Mouse (Mus musculus): Measurements from ENCODE around the gene Rce1. TPM values are rescaled to one million over a fixed set of nuclear protein-coding genes. Genes with fewer than 3 reads are reported as not detected.

The Rce1 gene
- total and polyA plus RNA-seq, 3 experiments = 43.1 to 67.8 TPM; not detected in 1

DNA sequence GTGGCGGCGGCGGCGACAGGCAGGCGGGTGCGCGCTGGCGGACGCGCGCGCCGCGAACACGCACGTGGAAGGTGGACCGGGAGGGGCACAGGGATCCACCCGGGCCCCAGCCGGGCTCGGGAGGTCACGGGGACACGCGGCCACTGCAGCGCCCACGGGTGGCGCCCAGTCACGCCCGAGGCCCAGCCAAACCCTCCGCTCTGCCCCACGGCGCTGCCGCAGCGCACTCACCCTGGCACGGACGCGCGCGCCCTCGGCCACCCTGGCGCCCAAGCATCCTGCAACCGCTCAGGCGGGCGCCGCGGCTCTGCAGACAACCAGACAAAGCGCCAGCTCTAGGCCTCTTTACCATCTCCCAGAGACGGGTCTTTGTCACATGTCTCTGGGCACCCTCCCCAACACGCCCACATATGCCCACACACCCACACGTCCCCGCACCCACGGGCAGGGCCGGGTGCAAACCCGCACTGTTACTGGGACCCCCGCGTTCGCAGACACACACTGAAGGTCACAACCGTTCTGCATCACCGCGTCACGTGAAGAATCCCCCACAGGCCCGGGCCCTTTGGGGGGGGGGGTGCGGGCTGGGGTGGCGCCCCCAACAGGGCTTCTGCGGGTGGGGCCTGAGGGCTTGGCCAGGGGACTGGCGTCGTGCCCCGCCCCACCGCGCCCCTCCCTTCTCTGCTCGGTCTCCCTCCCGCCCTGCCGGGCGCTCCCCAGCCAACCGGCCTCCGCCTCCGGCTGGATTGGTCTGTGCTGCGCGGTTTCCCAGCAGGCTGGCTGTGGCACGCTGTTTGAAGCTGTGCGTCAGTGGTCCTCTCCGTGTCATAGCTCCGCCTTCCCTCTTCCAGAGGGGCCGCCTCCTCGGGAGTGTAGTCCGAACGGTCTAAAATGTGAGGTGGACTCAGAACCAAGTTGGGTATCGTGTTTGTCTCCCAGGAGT, 10.0 kb downstream of the Rce1 start, which contains the start of gene Lrfn4:
Gene Lrfn4, minus strand, starts transcription at position 517 of the 943 bp plus-strand sequence.
- Histone ChIP-seq H3K9ac (ENCODE audit: control insufficient read depth, low read depth, low read length, poor library complexity, severe bottlenecking) (peak within 1 kb of the TSS; percentile 73), H3K9me3 (replicated peaks; ENCODE audit: insufficient read depth, low read length) (no peaks in the 10 kb centered on the region), H3K4me1 (ENCODE audit: control insufficient read depth in 1 of 2, insufficient read depth in 2 of 2, low read length in 2 of 2) (peaks cover 0 to 10% of the 10 kb centered on the region in 2 experiments; a peak in 2 of 4 replicates), H3K27me3 (ENCODE audit: control insufficient read depth in 1 of 2, insufficient read depth in 2 of 2, low read length in 2 of 2) (no peaks in the 10 kb centered on the region), H3K36me3 (ENCODE audit: control insufficient read depth in 1 of 2, insufficient read depth in 2 of 2, low read length in 2 of 2) (peaks cover 0 to 6% of the 10 kb centered on the region in 2 experiments; a peak in 2 of 4 replicates), H3K79me2 (ENCODE audit: control insufficient read depth, insufficient read depth, low read length, poor library complexity) (peaks cover 2% of the 10 kb centered on the region; the same call in 1 of the 2 replicates), H3K27ac (ENCODE audit: control insufficient read depth, low read depth, low read length) (peak within 1 kb of the TSS; percentile 26), H3K4me3 (ENCODE audit: control insufficient read depth in 1 of 2, insufficient read depth in 1 of 2, low read depth in 2 of 2, low read length in 2 of 2) (peak within 1 kb of the TSS; percentile 62 to 70)
- DNase-seq (ENCODE audit: low read depth, low spot score) = peak; percentile 93
- TF ChIP-seq MYC (IDR thresholded peaks at IDR 0.05; ENCODE audit: low read depth, low read length) (no peak), SIN3A (IDR thresholded peaks at IDR 0.05; ENCODE audit: low read length) (peak; percentile 68), USF2 (IDR thresholded peaks at IDR 0.05; ENCODE audit: borderline replicate concordance in 1 of 2, insufficient read depth in 1 of 2, low read depth in 1 of 2, low read length in 2 of 2) (no peak), ETS1 (IDR thresholded peaks at IDR 0.05; ENCODE audit: low read depth, low read length) (no peak), TBP (IDR thresholded peaks at IDR 0.05; ENCODE audit: low read depth, low read length) (no peak), GABPA (IDR thresholded peaks at IDR 0.05; ENCODE audit: low read depth, low read length) (no peak), MAX (IDR thresholded peaks at IDR 0.05; ENCODE audit: low read length) (no peak; the same call in none of the 2 replicates), USF1 (IDR thresholded peaks at IDR 0.05; ENCODE audit: low read depth, low read length) (peak; percentile 75), NRF1 (IDR thresholded peaks at IDR 0.05; ENCODE audit: insufficient read depth, low read depth, low read length, poor library complexity, severe bottlenecking) (no peak), POLR2AphosphoS2 (IDR thresholded peaks at IDR 0.05; ENCODE audit: low read length) (no peak; the same call in 1 of the 2 replicates), ZNF384 (IDR thresholded peaks at IDR 0.05; ENCODE audit: low read depth, low read length) (no peak), POLR2A (IDR thresholded peaks at IDR 0.05; ENCODE audit: control insufficient read depth in 1 of 2, insufficient read depth in 1 of 2, low read depth in 1 of 2, low read length in 2 of 2, poor library complexity in 1 of 2) (peak in 1 of 2 experiments; percentile 36; a peak in 3 of 4 replicates), CHD1 (IDR thresholded peaks at IDR 0.05; ENCODE audit: low read depth, low read length) (no peak), E2F4 (IDR thresholded peaks at IDR 0.05; ENCODE audit: borderline replicate concordance, low read depth, low read length) (no peak), CTCF (IDR thresholded peaks at IDR 0.05 in 2 of 3, conservative IDR thresholded peaks at IDR 0.05 in 1 of 3; ENCODE audit: control insufficient read depth in 1 of 3, insufficient read depth in 1 of 3, low read depth in 2 of 3, low read length in 3 of 3, poor library complexity in 1 of 3, severe bottlenecking in 1 of 3) (peak in 2 of 3 experiments; percentile 11 to 17; a peak in 2 of 6 replicates), CHD2 (IDR thresholded peaks at IDR 0.05; ENCODE audit: low read length) (no peak), NELFE (IDR thresholded peaks at IDR 0.05; ENCODE audit: low read depth, low read length) (peak; percentile 22), MYB (IDR thresholded peaks at IDR 0.05; ENCODE audit: low read depth, low read length) (no peak), RCOR1 (IDR thresholded peaks at IDR 0.05; ENCODE audit: low read depth, low read length) (no peak), EP300 (IDR thresholded peaks at IDR 0.05; ENCODE audit: low read depth in 1 of 2, low read length in 2 of 2) (0 out of 4 replicates have a peak, but pooled peaks of 1 of the 2 experiments have one; percentile 13), KAT2A (conservative IDR thresholded peaks at IDR 0.05; ENCODE audit: low read depth, low read length) (no peak), JUND (IDR thresholded peaks at IDR 0.05; ENCODE audit: low read depth, low read length) (no peak), MEF2A (IDR thresholded peaks at IDR 0.05; ENCODE audit: extremely low read depth, insufficient replicate concordance, low read depth, low read length, poor library complexity, severe bottlenecking) (no peak), RAD21 (IDR thresholded peaks at IDR 0.05; ENCODE audit: low read depth, low read length) (no peak), ZC3H11A (IDR thresholded peaks at IDR 0.05; ENCODE audit: low read depth, low read length) (no peak), GATA1 (IDR thresholded peaks at IDR 0.05; ENCODE audit: low read depth, low read length) (no peak), POLR2AphosphoS5 (IDR thresholded peaks at IDR 0.05; ENCODE audit: borderline replicate concordance, low read depth, low read length) (no peak), UBTF (IDR thresholded peaks at IDR 0.05; ENCODE audit: borderline replicate concordance, insufficient read depth, low read depth, low read length) (no peak), MXI1 (IDR thresholded peaks at IDR 0.05; ENCODE audit: low read depth, low read length) (peak; percentile 92), BHLHE40 (IDR thresholded peaks at IDR 0.05; ENCODE audit: borderline replicate concordance, low read depth, low read length) (peak; percentile 62; the same call in 1 of the 2 replicates), TAL1 (IDR thresholded peaks at IDR 0.05; ENCODE audit: low read length) (no peak), MAZ (IDR thresholded peaks at IDR 0.05; ENCODE audit: low read depth, low read length) (peak; percentile 87; the same call in 1 of the 2 replicates), ZKSCAN1 (IDR thresholded peaks at IDR 0.05; ENCODE audit: low read depth, low read length) (no peak), HCFC1 (IDR thresholded peaks at IDR 0.05; ENCODE audit: low read depth, low read length) (peak; percentile 23; the same call in 1 of the 2 replicates)
